Mouse (Mus musculus) Patski (cell line): ENCODE measurements around the gene Hcfc1r1. TPM values are rescaled to one million over a fixed set of nuclear protein-coding genes. Genes with fewer than 3 reads are reported as not detected.

ENCODE experiments used
- ATAC-seq: fragments of 100-300 bp; one replicate; pipeline ENCODE4 v1.8.0; 2021
- CTCF ChIA-PET: fragments of 350-600 bp; sonication (Branson Sonifier 250); formaldehyde crosslinking; loops from one replicate; lab custom pipeline; 2022; ENCODE audit warnings: inconsistent platforms; lab: Charles Lee
- POLR2A ChIA-PET: fragments of 350-600 bp; sonication (Branson Sonifier 250); formaldehyde crosslinking; loops from one replicate; lab custom pipeline; 2022; ENCODE audit warnings: antibody characterized with exemption, inconsistent platforms; lab: Charles Lee
- DNase-seq: peaks from one replicate; pipeline ENCODE4 v3.0.0-alpha.2; 2011; ENCODE audit warnings: low read depth, low spot score
- H3K27me3 ChIP-seq: fragments of 371-371 bp; one replicate; pipeline ENCODE4 v1.5.1; 2021
- CTCF ChIP-seq: fragments of 100-300 bp; IDR thresholded peaks from one replicate; pipeline ENCODE4 v1.5.1; 2021
- in situ Hi-C: fragments of 300-500 bp; cut with MboI; formaldehyde crosslinking; loops from 3 replicates; pipeline ENCODE4 v1.11.1; 2018; ENCODE audit warnings: low pct_unique_long_range_greater_than_20kb, mixed read lengths
- polyA plus RNA-seq: library from polyadenylated mRNA; unstranded; gene quantifications from one replicate; pipeline ENCODE4 v1.2.3, GENCODE M21; 2021

The Hcfc1r1 gene
- polyA plus RNA-seq, 1 experiment from 2014 or later: 261 TPM

GRCm38 (mm10) chr17:23674271-23674952 is 1.0 kb downstream of the Hcfc1r1 start:
- in situ Hi-C loops: no loop called here
- ATAC-seq: peak; percentile 0
- no peak for DNase-seq
- H3K27me3 ChIP-seq: no peaks in the 10 kb centered on the region
- ChIA-PET POLR2A (interaction anchor here (1.0 to 4.0 kb wide), 4 partner anchors 9 to 62 kb away, joined by 3 to 28 read pairs (median 4); no protein-coding TSS in a partner anchor), CTCF (interaction anchor here (1.2 to 2.9 kb wide), 4 partner anchors 16 to 32 kb away, joined by 3 to 13 read pairs (median 3); no protein-coding TSS in a partner anchor)
- TF ChIP-seq CTCF: no peak

- ATAC-seq (peak; percentile 37), DNase-seq (no peak)
- no peaks in the 10 kb centered on the region for H3K27me3 ChIP-seq
- ChIA-PET CTCF (interaction anchor here (1.3 to 2.9 kb wide), 3 partner anchors 17 to 31 kb away, joined by 3 to 13 read pairs (median 3); no protein-coding TSS in a partner anchor), POLR2A (interaction anchor here (1.0 to 4.0 kb wide), 4 partner anchors 10 to 62 kb away, joined by 3 to 28 read pairs (median 4); no protein-coding TSS in a partner anchor)
- in situ Hi-C loops: no loop called here
- TF ChIP-seq CTCF: no peak
These were observed 1.7 kb downstream of the Hcfc1r1 start for GRCm38 (mm10) chr17:23675127-23675526.

- in situ Hi-C loops: no loop called here
- POLR2A ChIA-PET: interaction anchor here (0.6 to 4.0 kb wide), 4 partner anchors 8 to 1434 kb away, joined by 3 to 28 read pairs (median 3); no protein-coding TSS in a partner anchor
- peak; percentile 71 for DNase-seq
- CTCF ChIA-PET: interaction anchor here (2.9 kb wide), 1 partner anchor 24 kb away, joined by 13 read pairs; no protein-coding TSS in a partner anchor
- H3K27me3 ChIP-seq: no peaks in the 10 kb centered on the region
- TF ChIP-seq CTCF: no peak
- peak; percentile 61 for ATAC-seq
These were observed 2.3 kb downstream of the Hcfc1r1 start for GRCm38 (mm10) chr17:23675564-23676281.

- in situ Hi-C loops: no loop called here
- CTCF ChIA-PET: interaction anchor here (2.9 kb wide), 1 partner anchor 23 kb away, joined by 13 read pairs; no protein-coding TSS in a partner anchor
These were observed 3.2 kb downstream of the Hcfc1r1 start for GRCm38 (mm10) chr17:23676473-23677031.

GRCm38 (mm10) chr17:23677236-23677679 is 3.9 kb downstream of the Hcfc1r1 start, which contains the start of gene Tnfrsf12a:
Tnfrsf12a (minus strand) TSS chr17:23677468.
- no peaks in the 10 kb centered on the region for H3K27me3 ChIP-seq
- CTCF ChIA-PET: interaction anchor here (1.5 kb wide), 1 partner anchor 23 kb away, joined by 3 read pairs; no protein-coding TSS in a partner anchor
- POLR2A ChIA-PET: interaction anchor here (4.0 kb wide), 1 partner anchor 23 kb away, joined by 28 read pairs; no protein-coding TSS in a partner anchor
- in situ Hi-C loops: no loop called here
- TF ChIP-seq CTCF: no peak
- peak; percentile 29 for ATAC-seq
- no peak for DNase-seq

More at GRCm38 (mm10) chr17:23676473-23677031, 3.2 kb downstream of the Hcfc1r1 start:
- no peak for DNase-seq
- H3K27me3 ChIP-seq: no peaks in the 10 kb centered on the region
- no peak for ATAC-seq
- POLR2A ChIA-PET: interaction anchor here (1.0 to 4.0 kb wide), 3 partner anchors 9 to 25 kb away, joined by 3 to 28 read pairs (median 3); no protein-coding TSS in a partner anchor
- no peak for TF ChIP-seq CTCF

GRCm38 (mm10) chr17:23679127-23679835 is 5.9 kb downstream of the Hcfc1r1 start, which contains the start of gene Cldn6:
Cldn6 (plus strand) TSS chr17:23679249.
- H3K27me3 ChIP-seq: no peaks in the 10 kb centered on the region
- DNase-seq (no peak), ATAC-seq (no peak)
- ChIA-PET POLR2A (no interaction called here), CTCF (no interaction called here)
- no peak for TF ChIP-seq CTCF
- in situ Hi-C loops: no loop called here

- no peak for ATAC-seq
- H3K27me3 ChIP-seq: no peaks in the 10 kb centered on the region
- DNase-seq: no peak
- no peak for TF ChIP-seq CTCF
- in situ Hi-C loops: no loop called here
- ChIA-PET CTCF (interaction anchor here (1.6 kb wide), 1 partner anchor 26 kb away, joined by 5 read pairs; no protein-coding TSS in a partner anchor), POLR2A (interaction anchor here (0.9 kb wide), 1 partner anchor 18 kb away, joined by 3 read pairs; no protein-coding TSS in a partner anchor)
These were observed 6.9 kb downstream of the Hcfc1r1 start for GRCm38 (mm10) chr17:23680336-23680735.

- TF ChIP-seq CTCF: no peak
- H3K27me3 ChIP-seq: no peaks in the 10 kb centered on the region
- in situ Hi-C loops: no loop called here
- ATAC-seq (peak; percentile 32), DNase-seq (no peak)
- ChIA-PET CTCF (interaction anchor here (0.6 to 1.6 kb wide), 2 partner anchors 22 to 25 kb away, joined by 3 to 5 read pairs; no protein-coding TSS in a partner anchor), POLR2A (no interaction called here)
These were observed 7.7 kb downstream of the Hcfc1r1 start for GRCm38 (mm10) chr17:23681086-23681485.

GRCm38 (mm10) chr17:23682092-23682491 is 8.7 kb downstream of the Hcfc1r1 start:
- ChIA-PET CTCF (interaction anchor here (1.8 to 2.1 kb wide), 2 partner anchors 11 to 17 kb away, joined by 7 read pairs; no protein-coding TSS in a partner anchor), POLR2A (no interaction called here)
- no peak for TF ChIP-seq CTCF
- DNase-seq (no peak), ATAC-seq (no peak)
- H3K27me3 ChIP-seq: no peaks in the 10 kb centered on the region
- in situ Hi-C loops: no loop called here
